8 mouse cellular contexts compared by ENCODE assay signal in the genomic region with DNA sequence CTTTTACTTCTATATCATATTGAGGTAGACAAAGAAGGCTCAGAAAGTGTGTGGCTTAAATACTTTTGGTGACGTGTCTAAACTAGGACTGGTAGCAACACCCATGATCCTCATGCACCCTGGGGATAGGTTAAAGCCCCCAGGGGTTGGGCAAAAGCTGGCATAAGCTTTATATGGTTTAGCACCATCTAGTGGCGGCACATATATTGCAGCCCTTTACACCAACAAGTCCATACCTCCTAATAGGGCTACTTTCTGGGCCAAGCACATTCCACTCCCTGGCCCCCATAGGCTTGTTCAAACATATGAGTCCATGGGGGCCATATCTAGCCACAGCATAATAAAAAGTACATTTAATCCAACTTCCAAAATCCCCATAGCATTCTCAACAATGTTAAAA. TPM values are rescaled to one million over a fixed set of nuclear protein-coding genes. Genes with fewer than 3 reads are reported as not detected.
DNase-seq lines count a peak whose midpoint lies in the region; TF ChIP-seq lines count a peak whose summit lies in the region.
"Not testable (repeated sequence)": the region's sequence is repeated elsewhere in the genome, so short reads cannot be mapped to it uniquely, and the experiment has no call there.

No protein-coding gene starts in this region.

- H3K27me3 ChIP-seq in heart, adult 2 months (ENCODE audit: control insufficient read depth, insufficient read depth, low read length), result not testable (repeated sequence)

- not testable (repeated sequence) for H3K9ac ChIP-seq in heart, adult 2 months (ENCODE audit: low read depth, low read length)

- not testable (repeated sequence) for TF ChIP-seq POLR2A in heart, adult 2 months (IDR thresholded peaks at IDR 0.05; ENCODE audit: insufficient read depth, low read depth, low read length)

- TF ChIP-seq CTCF in heart, adult 2 months (IDR thresholded peaks at IDR 0.05), result peak; percentile 38
- peak; percentile 56 for TF ChIP-seq CTCF in layer of hippocampus, adult 2 months (conservative IDR thresholded peaks at IDR 0.05)

- not testable (repeated sequence) for H3K4me1 ChIP-seq in heart, adult 2 months (ENCODE audit: control insufficient read depth, insufficient read depth, low read length)

- intact Hi-C loops in heart, adult 2 months (cut with DNase I), result loop anchor here (5.0 kb wide), 1 partner anchor 42 kb away; a partner anchor contains a TSS

- WGBS in heart, adult 2 months, result 46% methylated on average over 2 of the region's 2 CpGs

- not testable (repeated sequence) for H3K36me3 ChIP-seq in heart, adult 2 months (ENCODE audit: control insufficient read depth, insufficient read depth, low read length)

- H3K4me3 ChIP-seq in heart, adult 2 months; layer of hippocampus, adult 2 months: not testable (repeated sequence)

- TF ChIP-seq EP300 in heart, adult 2 months (IDR thresholded peaks at IDR 0.05; ENCODE audit: insufficient read depth, low read depth, low read length), result not testable (repeated sequence)

- H3K79me2 ChIP-seq in heart, adult 2 months (replicated peaks; ENCODE audit: control insufficient read depth, insufficient read depth, low read length), result not testable (repeated sequence)

- not testable (repeated sequence) for H3K27ac ChIP-seq in heart, adult 2 months; layer of hippocampus, adult 2 months

- peak; percentile 61 for DNase-seq in CD4-positive helper T cell, adult 2 months (ENCODE audit: low read depth, low spot score)
- DNase-seq in NIH3T3 (ENCODE audit: low read depth), result peak; percentile 31
- peak; percentile 6 for DNase-seq in c-Kit-positive CD71-negative TER-119-negative erythroid progenitor cells, embryonic 14.5 days (ENCODE audit: low read depth)
- not testable (repeated sequence) for DNase-seq in heart, adult 2 months; layer of hippocampus, adult 2 months (ENCODE audit: low spot score in 2 of 2)
- peak; percentile 70 for DNase-seq in lung, postnatal 36 days
- DNase-seq in spleen, postnatal 10 days (ENCODE audit: low spot score in 2 of 2), result peak; percentile 42 to 80
- DNase-seq in thymus, postnatal 36 days, result peak; percentile 52 to 67

RNA-seq across cellular contexts. Expression of a gene that starts 43.1 kb away (rescaled TPM):
- 1 to 10 TPM; 4.2 to 4.4 TPM for total RNA-seq in heart, adult 2 months (2021)
- 0.80 and 2.5 TPM in 2 replicates for polyA plus RNA-seq in heart, adult 2 months (2012; rRNA removed)
- 10 to 100 TPM; 11.9 to 12.5 TPM for total RNA-seq in layer of hippocampus, adult 2 months (2021)
